Mouse (Mus musculus) heart, postnatal 0 days (tissue): ENCODE data around the gene Ubr2.

Experiments used
- CTCF ChIP-seq: IDR thresholded peaks from 2 replicates; pipeline ENCODE4 v1.5.1; 2016; ENCODE audit warnings: antibody characterized with exemption, control low read depth, low read depth
- EP300 ChIP-seq: IDR thresholded peaks from 2 replicates; pipeline ENCODE4 v1.6.1; 2016; ENCODE audit warnings: antibody characterized with exemption, low read depth

GRCm38 (mm10) chr17:47009898-47010721 lies at the start of gene Ubr2:
- TF ChIP-seq CTCF (peak; percentile 32; the same call in 1 of the 2 replicates), EP300 (0 out of 2 replicates have a peak, but pooled peaks have one; percentile 39)
